Mouse (Mus musculus) limb, embryonic 13.5 days (tissue): ENCODE measurements around the gene Adamtsl1. TPM values are rescaled to one million over a fixed set of nuclear protein-coding genes. Genes with fewer than 3 reads are reported as not detected.

ENCODE experiments used
- ATAC-seq: fragments of 200-750 bp; cut with Nextera tagmentation; 2 replicates; pipeline ENCODE4 v1.8.0; 2017; ENCODE audit warnings: low read depth, moderate number of reproducible peaks, moderate TSS enrichment; ENCODE audit not compliant: low FRiP score
- H3K27ac ChIP-seq: fragments of 300-500 bp; sonication (generic); 2 replicates; pipeline ENCODE4 v1.5.1; 2015; ENCODE audit warnings: inconsistent platforms, mild to moderate bottlenecking, moderate library complexity
- H3K27me3 ChIP-seq: fragments of 300-500 bp; sonication (generic); 2 replicates; pipeline ENCODE4 v1.6.1; 2015; ENCODE audit warnings: mild to moderate bottlenecking, inconsistent platforms
- H3K36me3 ChIP-seq: fragments of 300-500 bp; sonication (generic); 2 replicates; pipeline ENCODE4 v1.6.1; 2015; ENCODE audit warnings: inconsistent platforms, mild to moderate bottlenecking, moderate library complexity
- H3K4me1 ChIP-seq: fragments of 300-500 bp; sonication (generic); 2 replicates; pipeline ENCODE4 v1.6.1; 2015; ENCODE audit warnings: inconsistent platforms
- H3K4me2 ChIP-seq: fragments of 300-500 bp; sonication (generic); replicated peaks from 2 replicates; pipeline ENCODE4 v1.6.1; 2015; ENCODE audit warnings: inconsistent platforms, mild to moderate bottlenecking, moderate library complexity
- H3K4me3 ChIP-seq: fragments of 300-500 bp; sonication (generic); 2 replicates; pipeline ENCODE4 v1.5.1; 2015; ENCODE audit warnings: moderate library complexity, mild to moderate bottlenecking, inconsistent platforms
- H3K9ac ChIP-seq: fragments of 300-500 bp; sonication (generic); 2 replicates; pipeline ENCODE4 v1.6.1; 2015; ENCODE audit warnings: mild to moderate bottlenecking, inconsistent platforms
- H3K9me3 ChIP-seq: fragments of 300-500 bp; sonication (generic); 2 replicates; pipeline ENCODE4 v1.6.1; 2016; ENCODE audit warnings: inconsistent platforms
- WGBS: fragments of 180-500 bp; shearing (Covaris S2); methylation state at CpG from one replicate; pipeline ENCODE4 v1.1.7; 2015; 5-methylcytosine and 5-hydroxymethylcytosine counted together
- polyA plus RNA-seq: library from polyadenylated mRNA; unstranded; fragments of >200 nt; fragmentation: Nextera tagmentation; extraction: Ambion mirVana; gene quantifications from 2 replicates; pipeline ENCODE4 v1.2.1, GENCODE M21; 2015

Gene Adamtsl1
- polyA plus RNA-seq, 1 experiment from 2014 or later: 53.2 TPM

DNA sequence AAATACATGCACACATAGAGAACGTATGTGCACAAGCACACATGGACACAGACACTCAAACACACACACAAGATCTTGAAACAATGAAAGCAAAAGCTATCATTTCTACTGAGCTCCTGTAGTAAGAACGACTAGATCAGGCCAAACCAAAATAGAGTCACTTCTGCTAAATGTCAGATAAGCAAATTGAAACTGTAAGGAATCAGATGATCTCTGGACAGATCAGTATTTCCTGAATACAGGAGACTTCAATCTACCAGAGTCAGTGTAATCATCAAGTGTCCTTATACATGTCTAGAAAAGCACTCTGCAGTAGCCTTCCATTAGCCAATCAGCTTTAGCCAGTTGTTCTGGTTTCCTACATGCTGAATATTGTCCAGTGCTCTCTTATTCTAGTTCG lies 441.4 kb downstream of the Adamtsl1 start:
- WGBS: 87% methylated on average over 3 of the region's 3 CpGs
- Histone ChIP-seq H3K4me3 (no peak overlapping the region), H3K36me3 (no peaks in the 10 kb centered on the region), H3K4me1 (0 out of 2 replicates have a peak, but pooled peaks cover 2% of the 10 kb centered on the region), H3K9me3 (no peaks in the 10 kb centered on the region), H3K4me2 (no peak overlapping the region), H3K27me3 (no peaks in the 10 kb centered on the region), H3K27ac (no peak overlapping the region), H3K9ac (no peak overlapping the region)
- ATAC-seq: no peak

DNA sequence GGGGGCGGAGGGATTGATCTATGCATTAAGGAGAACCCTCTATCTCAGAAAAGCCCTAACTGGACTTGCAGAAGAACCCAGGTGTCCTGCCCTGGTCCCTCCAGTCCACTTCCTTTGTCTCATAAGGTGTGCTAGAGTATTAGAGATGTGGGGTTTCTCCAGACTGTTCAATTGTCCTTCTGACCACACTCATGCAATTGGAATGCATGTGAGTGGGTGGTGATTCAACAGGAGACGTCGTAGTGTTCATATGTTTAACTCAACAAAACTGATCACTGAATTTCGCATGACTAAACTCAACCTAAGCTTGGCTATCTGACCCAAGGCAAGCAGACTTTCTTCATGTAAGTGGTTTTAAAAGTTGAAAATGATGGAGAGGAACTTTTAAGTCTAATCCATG lies 443.3 kb downstream of the Adamtsl1 start:
- no peak overlapping the region for H3K4me3 ChIP-seq
- 82% methylated on average over 4 of the region's 4 CpGs for WGBS
- H3K27ac ChIP-seq: no peak overlapping the region

DNA sequence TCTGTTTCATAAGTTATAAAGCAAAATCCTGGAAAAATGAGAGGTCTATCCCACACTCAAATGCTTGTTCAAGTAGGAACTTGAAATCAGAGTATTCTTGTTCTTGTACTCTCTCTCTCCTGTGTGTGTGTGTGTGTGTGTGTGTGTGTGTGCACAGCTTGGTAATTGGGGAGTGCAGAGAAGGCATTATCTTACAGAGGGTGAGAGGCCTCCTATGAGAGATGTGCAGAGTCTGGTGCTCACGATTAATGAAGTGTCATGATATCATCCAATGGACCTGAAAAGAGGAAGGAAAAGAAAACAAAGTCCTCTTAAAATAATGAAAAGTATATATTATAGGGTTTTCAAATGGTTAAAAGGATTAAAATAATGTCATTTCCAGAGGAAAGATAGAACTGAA lies 443.9 kb downstream of the Adamtsl1 start:
- WGBS: 87% methylated on average over 1 of the region's 1 CpGs
- Histone ChIP-seq H3K27ac (no peak overlapping the region), H3K4me3 (no peak overlapping the region), H3K9ac (no peak overlapping the region), H3K4me1 (0 out of 2 replicates have a peak, but pooled peaks cover 2% of the 10 kb centered on the region), H3K9me3 (no peaks in the 10 kb centered on the region), H3K36me3 (no peaks in the 10 kb centered on the region), H3K27me3 (no peaks in the 10 kb centered on the region), H3K4me2 (no peak overlapping the region)
- no peak for ATAC-seq

More for the DNA sequence above, 443.3 kb downstream of the Adamtsl1 start:
- no peaks in the 10 kb centered on the region for H3K36me3 ChIP-seq
- ATAC-seq: no peak
- no peak overlapping the region for H3K4me2 ChIP-seq
- H3K27me3 ChIP-seq: no peaks in the 10 kb centered on the region
- H3K4me1 ChIP-seq: 0 out of 2 replicates have a peak, but pooled peaks cover 2% of the 10 kb centered on the region
- H3K9me3 ChIP-seq: no peaks in the 10 kb centered on the region
- H3K9ac ChIP-seq: no peak overlapping the region

DNA sequence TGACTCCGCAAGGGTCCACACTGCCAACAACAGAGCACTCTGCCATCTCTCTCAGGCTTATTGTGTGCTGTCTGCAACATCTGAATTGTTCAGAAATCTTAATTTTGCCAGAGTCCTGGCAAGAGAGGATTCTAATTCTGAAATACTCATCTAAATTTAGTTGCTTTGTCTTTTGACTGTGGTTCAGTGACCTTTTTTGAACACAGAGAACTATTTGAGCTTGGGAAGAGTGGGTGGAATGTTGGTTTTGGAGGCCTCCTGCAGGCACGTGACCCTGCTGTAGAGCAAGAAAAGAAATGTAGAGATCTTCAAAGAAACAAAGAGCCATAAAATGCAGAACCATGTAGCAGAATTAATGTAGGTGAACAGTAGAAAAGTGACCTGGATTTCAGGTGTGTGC lies 445.0 kb downstream of the Adamtsl1 start:
- Histone ChIP-seq H3K4me1 (0 out of 2 replicates have a peak, but pooled peaks cover 2% of the 10 kb centered on the region), H3K9me3 (no peaks in the 10 kb centered on the region), H3K27me3 (no peaks in the 10 kb centered on the region), H3K27ac (no peak overlapping the region), H3K36me3 (no peaks in the 10 kb centered on the region), H3K4me3 (no peak overlapping the region), H3K9ac (no peak overlapping the region), H3K4me2 (no peak overlapping the region)
- ATAC-seq: no peak
- 74% methylated on average over 2 of the region's 2 CpGs for WGBS

DNA sequence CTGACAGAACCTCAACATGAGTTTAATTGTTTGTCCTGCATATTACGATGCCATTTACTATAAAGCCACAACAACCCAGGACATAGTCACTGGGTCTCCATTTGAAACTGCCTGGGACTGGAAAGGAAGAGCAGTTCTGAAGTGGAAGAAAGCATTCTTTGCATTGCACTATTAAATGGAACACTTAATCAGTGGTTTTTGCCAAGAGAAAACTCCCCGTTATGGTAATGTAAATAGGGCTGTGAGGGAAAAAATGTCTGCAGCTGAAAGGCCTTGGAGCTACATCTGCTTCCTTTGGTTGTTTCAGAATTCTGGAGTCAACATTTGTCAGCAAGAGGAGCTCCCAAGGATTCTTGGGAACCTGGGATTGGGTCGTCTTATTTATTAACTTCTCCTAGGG lies 462.2 kb downstream of the Adamtsl1 start:
- Histone ChIP-seq H3K27ac (0 out of 2 replicates have a peak overlapping the region, but pooled peaks have one; percentile 22), H3K4me3 (no peak overlapping the region), H3K9ac (no peak overlapping the region), H3K9me3 (no peaks in the 10 kb centered on the region), H3K4me2 (no peak overlapping the region), H3K4me1 (peaks cover 11% of the 10 kb centered on the region), H3K27me3 (no peaks in the 10 kb centered on the region), H3K36me3 (no peaks in the 10 kb centered on the region)
- ATAC-seq: no peak
- 62% methylated on average over 3 of the region's 3 CpGs for WGBS

DNA sequence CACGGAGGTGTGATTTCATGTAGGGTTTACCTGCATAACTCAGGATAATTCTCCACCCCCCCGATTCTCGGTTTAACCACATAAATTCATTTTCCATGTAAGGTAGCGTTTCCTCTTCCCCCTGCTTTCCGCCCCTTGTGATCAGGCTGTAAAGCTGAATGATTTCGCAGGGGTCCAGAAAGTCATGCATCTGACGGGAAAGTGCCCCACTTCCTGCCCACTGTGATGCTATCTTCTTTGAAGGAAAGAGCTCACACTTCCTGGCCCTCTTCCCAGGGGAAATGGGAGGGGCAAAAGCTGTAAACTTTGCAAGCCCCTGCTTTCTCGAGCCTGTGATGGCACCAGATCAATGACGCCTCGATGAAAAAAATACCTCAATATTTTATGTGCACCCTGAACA lies 465.2 kb downstream of the Adamtsl1 start:
- H3K9me3 ChIP-seq: no peaks in the 10 kb centered on the region
- no peak overlapping the region for H3K27ac ChIP-seq
- no peak overlapping the region for H3K9ac ChIP-seq
- WGBS: 60% methylated on average over 10 of the region's 10 CpGs
- no peak overlapping the region for H3K4me2 ChIP-seq
- ATAC-seq: no peak
- no peak overlapping the region for H3K4me3 ChIP-seq
- peaks cover 11% of the 10 kb centered on the region for H3K4me1 ChIP-seq
- no peaks in the 10 kb centered on the region for H3K27me3 ChIP-seq
- H3K36me3 ChIP-seq: no peaks in the 10 kb centered on the region

DNA sequence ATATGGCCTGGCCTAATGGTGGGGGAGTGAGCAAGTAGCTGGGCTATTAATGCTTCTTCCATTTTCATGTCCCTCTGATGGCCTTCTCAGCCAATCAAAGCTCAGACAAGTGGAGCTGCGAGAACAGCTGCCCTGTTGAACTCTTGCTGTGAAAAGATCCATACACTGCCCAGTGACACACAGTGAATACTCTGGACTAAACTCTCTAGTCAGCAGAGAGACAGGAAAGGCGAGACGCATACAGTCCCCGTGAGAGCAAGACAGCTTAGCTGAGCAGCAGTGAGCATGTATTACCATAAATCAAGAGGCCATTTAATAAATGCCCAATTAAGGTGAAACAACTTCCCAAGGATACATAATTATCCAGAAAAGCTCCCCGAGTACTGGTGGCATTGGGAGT lies 492.6 kb downstream of the Adamtsl1 start:
- ATAC-seq: 0 out of 2 replicates have a peak, but pooled peaks have one; percentile 57
- 0 out of 2 replicates have a peak, but pooled peaks cover 3% of the 10 kb centered on the region for H3K4me1 ChIP-seq
- H3K27me3 ChIP-seq: no peaks in the 10 kb centered on the region
- H3K4me2 ChIP-seq: no peak overlapping the region
- H3K27ac ChIP-seq: no peak overlapping the region
- no peaks in the 10 kb centered on the region for H3K36me3 ChIP-seq
- no peak overlapping the region for H3K4me3 ChIP-seq
- no peaks in the 10 kb centered on the region for H3K9me3 ChIP-seq
- WGBS: 43% methylated on average over 5 of the region's 5 CpGs
- no peak overlapping the region for H3K9ac ChIP-seq

DNA sequence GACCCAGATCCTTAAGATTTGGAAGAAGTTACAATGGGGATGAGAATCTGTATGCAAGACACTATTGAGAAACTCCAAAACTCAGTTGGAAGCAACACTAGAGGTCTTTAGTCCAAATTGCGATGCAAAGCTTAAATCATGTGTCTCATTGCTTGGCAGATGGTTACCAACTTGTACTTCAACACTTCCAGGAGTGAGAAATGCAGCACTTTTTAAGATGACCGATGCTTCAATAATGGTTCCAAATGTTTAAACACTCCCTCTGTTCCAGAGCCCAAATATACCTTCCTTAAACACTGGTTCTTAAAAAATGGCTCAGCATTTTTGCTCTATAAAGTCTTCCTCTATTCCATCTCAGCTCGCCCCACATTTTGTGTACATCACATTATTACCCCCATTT lies 499.7 kb downstream of the Adamtsl1 start:
- Histone ChIP-seq H3K9ac (no peak overlapping the region), H3K4me3 (no peak overlapping the region), H3K36me3 (no peaks in the 10 kb centered on the region), H3K27me3 (no peaks in the 10 kb centered on the region), H3K4me2 (no peak overlapping the region), H3K4me1 (0 out of 2 replicates have a peak, but pooled peaks cover 4% of the 10 kb centered on the region), H3K9me3 (no peaks in the 10 kb centered on the region), H3K27ac (no peak overlapping the region)
- 91% methylated on average over 3 of the region's 3 CpGs for WGBS
- ATAC-seq: no peak

DNA sequence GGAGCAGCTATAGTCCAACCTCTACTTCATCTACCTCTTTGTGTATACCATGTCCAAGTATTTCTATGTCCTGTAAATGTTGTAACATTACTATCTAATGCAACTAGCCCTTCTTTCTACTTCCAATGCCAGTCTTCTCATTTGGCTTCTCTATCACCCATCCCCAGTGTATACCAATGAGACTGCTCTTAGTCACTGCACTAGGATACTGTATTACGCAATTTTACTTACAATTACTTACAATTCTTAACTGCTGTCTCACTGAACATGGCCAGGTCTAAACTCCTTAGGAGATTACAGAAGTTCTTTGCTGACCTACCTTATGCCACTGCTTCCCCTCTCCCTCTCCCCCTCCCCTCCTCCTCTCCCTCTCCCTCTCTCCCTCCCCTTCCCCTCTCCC lies 505.0 kb downstream of the Adamtsl1 start:
- Histone ChIP-seq H3K9ac (no peak overlapping the region), H3K4me3 (no peak overlapping the region), H3K4me2 (no peak overlapping the region), H3K4me1 (peaks cover 30% of the 10 kb centered on the region), H3K27ac (no peak overlapping the region), H3K9me3 (no peaks in the 10 kb centered on the region), H3K36me3 (no peaks in the 10 kb centered on the region), H3K27me3 (no peaks in the 10 kb centered on the region)
- no peak for ATAC-seq
- 94% methylated on average over 1 of the region's 1 CpGs for WGBS

DNA sequence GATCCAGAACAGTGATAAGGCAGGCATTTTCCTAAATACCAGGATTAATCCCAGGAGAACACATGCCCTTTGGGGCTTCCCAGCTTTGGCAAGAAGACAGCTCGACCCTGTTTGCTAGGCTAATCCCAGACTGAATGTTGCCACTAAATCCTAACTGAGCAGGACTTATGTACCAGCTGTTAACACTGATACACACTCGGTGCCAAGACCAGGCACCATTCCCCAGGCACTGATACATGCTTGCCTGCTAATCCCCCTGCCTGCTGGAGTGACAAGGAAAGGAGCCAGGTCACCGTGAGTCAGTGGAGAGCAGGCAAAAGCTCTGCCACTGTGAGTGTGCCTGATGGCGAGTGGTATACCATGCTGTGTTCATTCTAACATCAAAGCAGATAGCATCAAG lies 505.6 kb downstream of the Adamtsl1 start:
- Histone ChIP-seq H3K4me3 (no peak overlapping the region), H3K27me3 (no peaks in the 10 kb centered on the region), H3K4me1 (peaks cover 33% of the 10 kb centered on the region), H3K4me2 (no peak overlapping the region), H3K36me3 (no peaks in the 10 kb centered on the region), H3K9ac (no peak overlapping the region), H3K27ac (no peak overlapping the region), H3K9me3 (no peaks in the 10 kb centered on the region)
- peak; percentile 46; the same call in 1 of the 2 replicates for ATAC-seq
- 36% methylated on average over 4 of the region's 4 CpGs for WGBS

DNA sequence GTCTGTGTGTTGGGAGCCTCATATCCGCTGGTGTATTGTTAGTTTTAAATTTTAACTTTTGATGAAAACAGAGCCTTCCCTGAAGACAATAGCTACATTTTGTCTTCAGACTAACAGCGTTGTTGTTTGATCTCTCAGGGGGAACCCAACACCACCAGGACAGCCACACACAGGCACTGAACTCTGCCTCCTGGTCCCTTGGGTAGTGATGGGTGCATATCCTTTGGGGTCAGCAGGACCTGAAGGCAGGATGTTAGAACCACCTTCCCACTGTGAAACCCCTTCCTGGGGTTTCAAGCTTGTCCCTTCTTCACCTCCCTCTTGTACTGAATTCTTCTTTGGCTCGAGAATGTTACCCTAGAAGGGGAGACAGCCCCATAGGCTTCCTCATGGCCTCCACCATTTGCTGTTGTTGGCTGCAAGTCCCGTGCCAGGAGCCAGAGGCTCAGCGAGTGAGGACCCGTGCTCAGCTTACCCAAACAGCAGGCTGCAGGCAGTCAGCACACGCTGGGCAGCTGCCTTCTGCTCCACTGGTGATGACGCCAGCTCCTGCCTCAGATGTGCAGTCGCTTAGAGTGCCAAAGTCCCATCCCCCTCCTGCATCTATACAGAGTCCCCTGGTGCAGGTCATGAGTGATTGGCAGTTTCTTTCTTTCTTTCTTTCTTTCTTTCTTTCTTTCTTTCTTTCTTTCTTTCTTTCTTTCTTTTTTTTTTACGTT lies 506.6 kb downstream of the Adamtsl1 start:
- 37% methylated on average over 10 of the region's 10 CpGs for WGBS
- Histone ChIP-seq H3K9ac (no peak overlapping the region), H3K36me3 (no peaks in the 10 kb centered on the region), H3K4me1 (peaks cover 33% of the 10 kb centered on the region), H3K9me3 (no peaks in the 10 kb centered on the region), H3K4me2 (peak overlapping the region; percentile 11; the same call in 1 of the 2 replicates), H3K4me3 (no peak overlapping the region), H3K27ac (peak overlapping the region; percentile 44; the same call in 1 of the 2 replicates), H3K27me3 (no peaks in the 10 kb centered on the region)
- ATAC-seq: peak; percentile 80

DNA sequence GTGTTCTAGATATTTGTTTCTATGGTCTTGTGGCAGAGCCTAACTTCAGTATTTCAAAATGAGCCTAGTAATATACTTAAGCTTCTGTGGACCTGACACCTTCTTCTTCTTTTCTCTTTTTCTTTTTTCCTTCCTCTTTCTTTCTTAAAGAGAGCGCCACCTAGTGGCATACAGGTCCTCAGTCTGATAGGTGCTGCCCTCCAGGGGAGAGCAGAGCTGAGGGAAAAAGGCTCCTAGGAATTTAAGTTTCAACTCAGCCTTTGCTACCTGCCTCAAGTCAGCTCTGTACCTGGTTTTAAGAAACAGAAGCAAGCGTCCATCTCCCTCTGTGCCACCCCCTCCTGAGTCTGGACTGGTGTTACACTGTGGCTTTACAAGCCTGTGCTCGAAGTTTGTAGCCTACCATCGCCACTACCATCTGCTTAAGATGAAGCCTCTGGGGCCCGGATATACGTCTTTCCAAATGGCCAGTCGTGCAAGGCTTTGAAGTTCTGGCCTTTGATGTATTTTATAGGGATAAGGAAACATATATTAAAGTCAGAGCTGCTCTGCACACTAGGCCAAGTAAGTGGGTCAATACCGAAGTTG lies 510.7 kb downstream of the Adamtsl1 start:
- Histone ChIP-seq H3K27ac (no peak overlapping the region), H3K36me3 (no peaks in the 10 kb centered on the region), H3K27me3 (no peaks in the 10 kb centered on the region), H3K9me3 (no peaks in the 10 kb centered on the region), H3K9ac (no peak overlapping the region), H3K4me2 (no peak overlapping the region), H3K4me3 (no peak overlapping the region), H3K4me1 (peaks cover 34% of the 10 kb centered on the region)
- WGBS: 13% methylated on average over 8 of the region's 8 CpGs
- ATAC-seq: peak; percentile 60
